ENCODE assay signal across 21 mouse cellular contexts in genomic region chr8:127269082-127269747, GRCm38 (mm10).
DNase-seq lines count a peak whose midpoint lies in the region; ATAC-seq and TF ChIP-seq lines count a peak whose summit lies in the region.
"Had no signal": no experiment of that assay in that cellular context is flagged by ENCODE, and none has a peak within 500 bp of the region (broad histone marks: within the 10 kb centered on the region; RNA-seq: fewer than 3 reads in every experiment).

No protein-coding gene starts in this region.

- no peaks in the 10 kb centered on the region for H3K27me3 ChIP-seq in heart, embryonic 13.5 days (replicated peaks)
- peaks cover 15% of the 10 kb centered on the region for H3K27me3 ChIP-seq in midbrain, embryonic 13.5 days
- 0 out of 2 replicates have a peak, but pooled peaks cover 2% of the 10 kb centered on the region for H3K27me3 ChIP-seq in midbrain, embryonic 14.5 days (ENCODE audit: control insufficient read depth, insufficient read depth, low read length)
- no peaks in the 10 kb centered on the region for H3K27me3 ChIP-seq in midbrain, postnatal 0 days (ENCODE audit: insufficient read depth, low read length)
- H3K27me3 ChIP-seq: CH12.LX; embryonic facial prominence, embryonic 12.5 days; forebrain, embryonic 12.5 days; hindbrain, embryonic 15.5 days had no signal

- intact Hi-C loops in gastrocnemius, postnatal 14 days (cut with DNase I; ENCODE audit: low total_unique reads) = no loop called here

- TF ChIP-seq CTCF in midbrain, postnatal 0 days (IDR thresholded peaks at IDR 0.05) = peak; percentile 3; the same call in 1 of the 2 replicates

- DNase-seq in heart, adult 18-20 months = no peak
- no peak for DNase-seq in midbrain, embryonic 14.5 days
- peak; percentile 62 for DNase-seq in MN1 (ENCODE audit: low spot score)
- no peak for DNase-seq in midbrain, postnatal 0 days (ENCODE audit: low spot score)
- DNase-seq in gastrocnemius, postnatal 14 days = no peak
- DNase-seq in lung, adult 18-20 months = no peak
- DNase-seq: cerebellum, adult 11 months; cerebellum, adult 9-10 months; cerebellum, postnatal 25 days; gastrocnemius, adult 2 months; gastrocnemius, postnatal 36 days; heart, adult 2 months; heart, postnatal 36 days had no signal

- WGBS in heart, embryonic 13.5 days = 61% methylated on average over 2 of the region's 2 CpGs
- 39% methylated on average over 2 of the region's 2 CpGs for WGBS in midbrain, embryonic 13.5 days
- WGBS in midbrain, embryonic 14.5 days = 59% methylated on average over 2 of the region's 2 CpGs
- 37% methylated on average over 2 of the region's 2 CpGs for WGBS in midbrain, postnatal 0 days

- no peak overlapping the region for H3K4me3 ChIP-seq in heart, embryonic 13.5 days
- H3K4me3 ChIP-seq in midbrain, embryonic 13.5 days (replicated peaks) = no peak overlapping the region
- H3K4me3 ChIP-seq in midbrain, embryonic 14.5 days (replicated peaks; ENCODE audit: low read depth, low read length) = no peak overlapping the region
- no peak overlapping the region for H3K4me3 ChIP-seq in midbrain, postnatal 0 days (ENCODE audit: low read depth, low read length)
- H3K4me3 ChIP-seq: embryonic facial prominence, embryonic 12.5 days; forebrain, embryonic 12.5 days; gastrocnemius, adult 2 months; heart, adult 2 months; hindbrain, embryonic 15.5 days had no signal

- no peak overlapping the region for H3K9ac ChIP-seq in heart, embryonic 13.5 days
- no peak overlapping the region for H3K9ac ChIP-seq in midbrain, embryonic 13.5 days (replicated peaks)
- no peak overlapping the region for H3K9ac ChIP-seq in midbrain, embryonic 14.5 days (replicated peaks; ENCODE audit: low read length)
- H3K9ac ChIP-seq in midbrain, postnatal 0 days (replicated peaks; ENCODE audit: low read length, poor library complexity, severe bottlenecking) = no peak overlapping the region
- H3K9ac ChIP-seq: embryonic facial prominence, embryonic 12.5 days; forebrain, embryonic 12.5 days; forebrain, postnatal 0 days; hindbrain, embryonic 15.5 days had no signal

- H3K36me3 ChIP-seq in heart, embryonic 13.5 days = no peaks in the 10 kb centered on the region
- H3K36me3 ChIP-seq in midbrain, embryonic 13.5 days = no peaks in the 10 kb centered on the region
- H3K36me3 ChIP-seq in midbrain, embryonic 14.5 days (ENCODE audit: control insufficient read depth, insufficient read depth, low read length) = no peaks in the 10 kb centered on the region
- H3K36me3 ChIP-seq in midbrain, postnatal 0 days (ENCODE audit: insufficient read depth, low read length) = no peaks in the 10 kb centered on the region
- H3K36me3 ChIP-seq: embryonic facial prominence, embryonic 12.5 days; forebrain, embryonic 12.5 days; hindbrain, embryonic 15.5 days had no signal

- no peak for ATAC-seq in heart, embryonic 13.5 days (ENCODE audit: extremely low read depth, insufficient number of reproducible peaks, low FRiP score, low TSS enrichment)
- no peak for ATAC-seq in midbrain, embryonic 13.5 days
- no peak for ATAC-seq in midbrain, embryonic 14.5 days (ENCODE audit: low FRiP score, low TSS enrichment)
- no peak for ATAC-seq in midbrain, postnatal 0 days (ENCODE audit: low FRiP score)

- H3K9me3 ChIP-seq in heart, embryonic 13.5 days = no peaks in the 10 kb centered on the region
- H3K9me3 ChIP-seq in midbrain, embryonic 13.5 days = no peaks in the 10 kb centered on the region
- no peaks in the 10 kb centered on the region for H3K9me3 ChIP-seq in midbrain, embryonic 14.5 days (ENCODE audit: control insufficient read depth, low read length)
- no peaks in the 10 kb centered on the region for H3K9me3 ChIP-seq in midbrain, postnatal 0 days (ENCODE audit: low read length)
- H3K9me3 ChIP-seq: embryonic facial prominence, embryonic 12.5 days; forebrain, embryonic 12.5 days; hindbrain, embryonic 15.5 days had no signal

- H3K27ac ChIP-seq in heart, embryonic 13.5 days (replicated peaks) = peak overlapping the region; percentile 48; the same call in 1 of the 2 replicates
- H3K27ac ChIP-seq in midbrain, embryonic 13.5 days = peak overlapping the region; percentile 35; the same call in 1 of the 2 replicates
- no peak overlapping the region for H3K27ac ChIP-seq in midbrain, embryonic 14.5 days (replicated peaks; ENCODE audit: low read depth, low read length)
- H3K27ac ChIP-seq in midbrain, postnatal 0 days (ENCODE audit: low read depth, low read length) = 0 out of 2 replicates have a peak overlapping the region, but pooled peaks have one; percentile 13
- H3K27ac ChIP-seq: embryonic facial prominence, embryonic 12.5 days; forebrain, embryonic 12.5 days; gastrocnemius, adult 2 months; heart, adult 2 months; hindbrain, embryonic 15.5 days had no signal

- H3K4me1 ChIP-seq in heart, embryonic 13.5 days = peaks cover 8% of the 10 kb centered on the region
- H3K4me1 ChIP-seq in midbrain, embryonic 13.5 days (replicated peaks) = peaks cover 36% of the 10 kb centered on the region
- H3K4me1 ChIP-seq in midbrain, embryonic 14.5 days (ENCODE audit: control insufficient read depth, insufficient read depth, low read length) = peaks cover 28% of the 10 kb centered on the region
- H3K4me1 ChIP-seq in midbrain, postnatal 0 days (ENCODE audit: insufficient read depth, low read length) = peaks cover 15% of the 10 kb centered on the region

- no peak overlapping the region for H3K4me2 ChIP-seq in heart, embryonic 13.5 days
- no peak overlapping the region for H3K4me2 ChIP-seq in midbrain, embryonic 13.5 days (replicated peaks)
- H3K4me2 ChIP-seq in midbrain, embryonic 14.5 days (ENCODE audit: low read length) = no peak overlapping the region
- no peak overlapping the region for H3K4me2 ChIP-seq in midbrain, postnatal 0 days (ENCODE audit: low read depth, low read length, poor library complexity, severe bottlenecking)
- H3K4me2 ChIP-seq: embryonic facial prominence, embryonic 12.5 days; forebrain, embryonic 12.5 days; heart, embryonic 11.5 days; hindbrain, embryonic 15.5 days had no signal
